Mouse (Mus musculus) stomach, embryonic 15.5 days (tissue): ENCODE measurements around the gene Gprin2. TPM values are rescaled to one million over a fixed set of nuclear protein-coding genes. Genes with fewer than 3 reads are reported as not detected.

Experiments
- ATAC-seq: fragments of 200-750 bp; cut with Nextera tagmentation; 2 replicates; pipeline ENCODE4 v1.8.0; 2017; ENCODE audit warnings: low read depth, moderate number of reproducible peaks, moderate TSS enrichment; ENCODE audit not compliant: insufficient read depth, low FRiP score
- H3K27ac ChIP-seq: fragments of 300-500 bp; sonication (generic); 2 replicates; pipeline ENCODE4 v1.5.1; 2015; ENCODE audit warnings: mild to moderate bottlenecking, inconsistent platforms
- H3K27me3 ChIP-seq: fragments of 300-500 bp; sonication (generic); replicated peaks from 2 replicates; pipeline ENCODE4 v1.6.1; 2015; ENCODE audit warnings: inconsistent platforms
- H3K36me3 ChIP-seq: fragments of 300-500 bp; sonication (generic); 2 replicates; pipeline ENCODE4 v1.6.1; 2015; ENCODE audit warnings: inconsistent platforms
- H3K4me1 ChIP-seq: fragments of 300-500 bp; sonication (generic); 2 replicates; pipeline ENCODE4 v1.6.1; 2015; ENCODE audit warnings: inconsistent platforms
- H3K4me2 ChIP-seq: fragments of 300-500 bp; sonication (generic); 2 replicates; pipeline ENCODE4 v1.6.1; 2015; ENCODE audit warnings: mild to moderate bottlenecking, inconsistent platforms
- H3K4me3 ChIP-seq: fragments of 300-500 bp; sonication (generic); replicated peaks from 2 replicates; pipeline ENCODE4 v1.5.1; 2015; ENCODE audit warnings: inconsistent platforms
- H3K9ac ChIP-seq: fragments of 300-500 bp; sonication (generic); 2 replicates; pipeline ENCODE4 v1.6.1; 2015; ENCODE audit warnings: inconsistent platforms
- H3K9me3 ChIP-seq: fragments of 300-500 bp; sonication (generic); 2 replicates; pipeline ENCODE4 v1.6.1; 2016; ENCODE audit warnings: inconsistent platforms
- WGBS: fragments of 180-500 bp; shearing (Covaris S2); methylation state at CpG from one replicate; pipeline ENCODE4 v1.1.7; 2015; 5-methylcytosine and 5-hydroxymethylcytosine counted together
- polyA plus RNA-seq: library from polyadenylated mRNA; unstranded; fragments of >200 nt; fragmentation: Nextera tagmentation; extraction: Ambion mirVana; gene quantifications from 2 replicates; pipeline ENCODE4 v1.2.1, GENCODE M21; 2015

Gene Gprin2
- polyA plus RNA-seq, 1 experiment from 2014 or later, result 0.60 TPM

GRCm38 (mm10) chr14:34139671-34140664, 61.5 kb downstream of the Gprin2 start:
- no peaks in the 10 kb centered on the region for H3K27me3 ChIP-seq
- H3K4me1 ChIP-seq, result no peaks in the 10 kb centered on the region
- H3K36me3 ChIP-seq, result no peaks in the 10 kb centered on the region
- H3K4me2 ChIP-seq, result no peak overlapping the region
- H3K9ac ChIP-seq, result no peak overlapping the region
- H3K9me3 ChIP-seq, result no peaks in the 10 kb centered on the region
- no peak overlapping the region for H3K27ac ChIP-seq
- ATAC-seq, result no peak
- WGBS, result 70% methylated on average over 15 of the region's 15 CpGs
- H3K4me3 ChIP-seq, result no peak overlapping the region

Other genes starting within 250 kb of the Gprin2 start
- 0.03 TPM in 1 of 2 replicates, not detected in the other for gene Rbp3, start 247.7 kb downstream of the Gprin2 start, polyA plus RNA-seq
- gene Zfp488, start 222.9 kb downstream of the Gprin2 start, polyA plus RNA-seq, result 0.12 and 0.15 TPM in 2 replicates
- gene Gm30083, start 186.5 kb downstream of the Gprin2 start, polyA plus RNA-seq, result not detected in 2 replicates
- gene Gm5460, start 184.9 kb downstream of the Gprin2 start, polyA plus RNA-seq, result not detected in 2 replicates
- not detected in 2 replicates for gene Antxrl, start 148.9 kb downstream of the Gprin2 start, polyA plus RNA-seq
- gene Anxa8, start 115.7 kb downstream of the Gprin2 start, polyA plus RNA-seq, result 27.8 and 40.7 TPM in 2 replicates
- gene A630023A22Rik, start 98.9 kb downstream of the Gprin2 start, polyA plus RNA-seq, result not detected in 2 replicates
- 0.13 and 0.34 TPM in 2 replicates for gene Npy4r, start 49.2 kb downstream of the Gprin2 start, polyA plus RNA-seq
- gene Syt15, start 17.9 kb upstream of the Gprin2 start, polyA plus RNA-seq, result 0.92 and 0.93 TPM in 2 replicates
- 7.7 and 9.6 TPM in 2 replicates for gene Shld2, start 108.8 kb upstream of the Gprin2 start, polyA plus RNA-seq
- 83.1 and 86.0 TPM in 2 replicates for gene Glud1, start 109.1 kb upstream of the Gprin2 start, polyA plus RNA-seq
- 1.8 and 8.3 TPM in 2 replicates for gene Fam25c, start 153.8 kb upstream of the Gprin2 start, polyA plus RNA-seq
- gene Sncg, start 173.1 kb upstream of the Gprin2 start, polyA plus RNA-seq, result 27.4 and 32.7 TPM in 2 replicates
- 8.2 and 8.9 TPM in 2 replicates for gene Mmrn2, start 173.8 kb upstream of the Gprin2 start, polyA plus RNA-seq